Mouse (Mus musculus): ENCODE measurements around the gene Mroh9. TPM values are rescaled to one million over a fixed set of nuclear protein-coding genes. Genes with fewer than 3 reads are reported as not detected.

Gene Mroh9
- polyA plus RNA-seq (2014; fragmentation: Illumina TruSeq; extraction: RNeasy Lipid Tissue Mini Kit (QIAGEN cat#74804); ENCODE audit: low read depth, low replicate concordance): not detected

DNA sequence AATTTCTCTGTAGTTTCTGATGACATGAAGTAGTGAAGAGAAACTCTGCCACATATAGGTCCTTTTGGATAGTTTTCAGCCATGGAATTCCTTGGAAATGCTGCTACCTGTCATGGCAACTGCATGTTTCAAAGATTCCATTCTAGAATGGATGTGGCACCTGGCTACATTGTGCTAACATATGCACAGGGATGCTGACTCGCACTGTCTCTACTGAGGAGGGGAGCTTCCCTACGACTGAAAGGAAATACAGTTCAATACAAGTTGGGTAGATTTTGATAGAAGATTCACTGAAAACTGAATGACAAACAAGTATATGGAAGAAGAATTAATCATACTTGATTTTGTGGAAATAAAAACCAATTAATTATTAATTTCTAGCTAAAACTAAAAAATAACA, at the start of gene Mroh9:
Gene Mroh9, minus strand, starts transcription at position 101 of the 400 bp plus-strand sequence.

DNA sequence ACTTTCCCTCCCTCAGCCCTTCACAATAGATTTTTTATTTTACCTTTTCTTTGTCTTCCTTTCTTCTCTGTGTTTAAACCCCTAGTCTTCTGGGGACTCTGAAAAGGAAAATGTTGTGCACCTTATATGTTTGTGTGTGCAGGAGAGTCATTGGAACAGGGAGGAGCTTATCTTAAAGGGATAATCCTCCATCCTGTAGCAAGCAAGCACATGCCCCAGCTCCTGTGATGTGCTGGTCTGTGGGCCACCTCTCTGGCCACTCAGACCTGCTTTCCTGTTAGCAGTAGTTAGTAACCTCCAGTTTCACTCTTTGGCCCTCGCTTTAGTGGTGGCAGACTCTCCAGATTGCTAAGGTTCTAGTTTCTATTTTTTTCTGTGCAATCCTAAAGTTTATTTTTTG, 101.0 kb downstream of the Mroh9 start, which contains the start of gene Fmo3:
Gene Fmo3, minus strand, starts transcription at position 101 of the 400 bp plus-strand sequence.

Other genes with a start within 250 kb of the Mroh9 start
- 48.7 TPM for gene Fmo1, start 219.1 kb downstream of the Mroh9 start, polyA plus RNA-seq (2014; fragmentation: Illumina TruSeq; extraction: RNeasy Lipid Tissue Mini Kit (QIAGEN cat#74804); ENCODE audit: low read depth, low replicate concordance)
- gene Fmo2, start 186.9 kb downstream of the Mroh9 start, polyA plus RNA-seq (2014; fragmentation: Illumina TruSeq; extraction: RNeasy Lipid Tissue Mini Kit (QIAGEN cat#74804); ENCODE audit: low read depth, low replicate concordance): 34.7 TPM
- gene Fmo6, start 148.2 kb downstream of the Mroh9 start, polyA plus RNA-seq (2014; fragmentation: Illumina TruSeq; extraction: RNeasy Lipid Tissue Mini Kit (QIAGEN cat#74804); ENCODE audit: low read depth, low replicate concordance): not detected
- gene Fmo3, start 101.1 kb downstream of the Mroh9 start, polyA plus RNA-seq (2014; fragmentation: Illumina TruSeq; extraction: RNeasy Lipid Tissue Mini Kit (QIAGEN cat#74804); ENCODE audit: low read depth, low replicate concordance): 0.29 TPM
- gene Prrx1, start 228.0 kb upstream of the Mroh9 start, polyA plus RNA-seq (2014; fragmentation: Illumina TruSeq; extraction: RNeasy Lipid Tissue Mini Kit (QIAGEN cat#74804); ENCODE audit: low read depth, low replicate concordance): 32.5 TPM